Mouse (Mus musculus): ENCODE results near the gene Nfkbil1. TPM values are rescaled to one million over a fixed set of nuclear protein-coding genes. Genes with fewer than 3 reads are reported as not detected.

The Nfkbil1 gene
- polyA plus RNA-seq, 1 experiment from 2014 or later, result 3.4 TPM

DNA sequence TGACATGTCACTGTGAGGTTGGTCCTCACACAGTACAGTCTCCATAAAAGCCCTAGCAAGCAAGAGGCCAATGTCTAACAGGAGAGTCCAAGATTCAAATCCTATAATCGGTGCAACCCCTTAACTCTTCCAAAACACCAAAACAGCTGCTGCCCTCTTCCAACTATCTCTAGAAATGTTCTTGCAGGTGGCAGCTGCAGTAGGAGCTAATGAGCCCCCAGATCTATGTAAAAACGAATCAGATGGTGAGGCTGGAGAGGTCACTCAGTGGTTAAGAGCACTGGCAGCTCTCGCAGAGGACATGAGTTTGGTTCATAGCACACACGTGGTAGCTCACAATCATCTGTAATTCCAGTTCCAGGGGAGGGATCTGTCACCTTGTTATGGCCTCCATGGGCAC lies 20.1 kb upstream of the Nfkbil1 start:
- Histone ChIP-seq H3K9me3 (ENCODE audit: control insufficient read depth, low read length) (no peaks in the 10 kb centered on the region), H3K4me1 (ENCODE audit: control insufficient read depth, insufficient read depth, low read length) (no peaks in the 10 kb centered on the region), H3K27ac (ENCODE audit: low read depth, low read length) (no peak overlapping the region), H3K36me3 (ENCODE audit: control insufficient read depth, insufficient read depth, low read length) (peaks cover 34% of the 10 kb centered on the region), H3K27me3 (ENCODE audit: control insufficient read depth, insufficient read depth, low read length) (no peaks in the 10 kb centered on the region), H3K4me3 (ENCODE audit: low read depth, low read length) (no peak overlapping the region), H3K9ac (replicated peaks; ENCODE audit: low read depth, low read length) (no peak overlapping the region), H3K4me2 (ENCODE audit: low read depth, low read length) (no peak overlapping the region)
- ATAC-seq (ENCODE audit: low read depth), result no peak
- WGBS, result 60% methylated on average over 4 of the region's 4 CpGs

DNA sequence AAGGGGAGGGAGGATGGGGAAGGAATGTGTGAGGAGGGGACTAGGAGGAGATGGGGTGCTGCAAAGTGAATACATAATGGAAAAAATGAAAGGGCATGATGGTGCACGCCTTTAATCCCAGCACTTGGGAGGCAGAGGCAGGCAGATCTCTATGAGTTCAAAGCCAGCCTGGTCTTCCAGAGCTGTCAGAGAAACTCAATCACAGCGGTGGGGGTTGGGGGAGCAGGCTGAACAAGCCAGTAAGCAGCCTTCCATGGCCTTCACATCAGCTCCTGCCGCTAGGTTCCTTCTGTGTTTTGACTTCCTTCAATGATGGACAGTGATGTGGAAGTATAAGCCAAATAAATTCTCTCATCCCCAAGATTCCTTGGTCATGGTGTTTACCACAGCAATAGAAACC lies 19.7 kb upstream of the Nfkbil1 start:
- WGBS, result 75% methylated on average over 3 of the region's 3 CpGs
- H3K27ac ChIP-seq (ENCODE audit: low read depth, low read length), result no peak overlapping the region
- H3K36me3 ChIP-seq (ENCODE audit: control insufficient read depth, insufficient read depth, low read length), result peaks cover 38% of the 10 kb centered on the region
- H3K4me2 ChIP-seq (ENCODE audit: low read depth, low read length), result no peak overlapping the region
- ATAC-seq (ENCODE audit: low read depth), result no peak
- H3K4me3 ChIP-seq (ENCODE audit: low read depth, low read length), result no peak overlapping the region
- no peaks in the 10 kb centered on the region for H3K27me3 ChIP-seq (ENCODE audit: control insufficient read depth, insufficient read depth, low read length)
- H3K9me3 ChIP-seq (ENCODE audit: control insufficient read depth, low read length), result no peaks in the 10 kb centered on the region
- no peak overlapping the region for H3K9ac ChIP-seq (replicated peaks; ENCODE audit: low read depth, low read length)
- H3K4me1 ChIP-seq (ENCODE audit: control insufficient read depth, insufficient read depth, low read length), result no peaks in the 10 kb centered on the region

DNA sequence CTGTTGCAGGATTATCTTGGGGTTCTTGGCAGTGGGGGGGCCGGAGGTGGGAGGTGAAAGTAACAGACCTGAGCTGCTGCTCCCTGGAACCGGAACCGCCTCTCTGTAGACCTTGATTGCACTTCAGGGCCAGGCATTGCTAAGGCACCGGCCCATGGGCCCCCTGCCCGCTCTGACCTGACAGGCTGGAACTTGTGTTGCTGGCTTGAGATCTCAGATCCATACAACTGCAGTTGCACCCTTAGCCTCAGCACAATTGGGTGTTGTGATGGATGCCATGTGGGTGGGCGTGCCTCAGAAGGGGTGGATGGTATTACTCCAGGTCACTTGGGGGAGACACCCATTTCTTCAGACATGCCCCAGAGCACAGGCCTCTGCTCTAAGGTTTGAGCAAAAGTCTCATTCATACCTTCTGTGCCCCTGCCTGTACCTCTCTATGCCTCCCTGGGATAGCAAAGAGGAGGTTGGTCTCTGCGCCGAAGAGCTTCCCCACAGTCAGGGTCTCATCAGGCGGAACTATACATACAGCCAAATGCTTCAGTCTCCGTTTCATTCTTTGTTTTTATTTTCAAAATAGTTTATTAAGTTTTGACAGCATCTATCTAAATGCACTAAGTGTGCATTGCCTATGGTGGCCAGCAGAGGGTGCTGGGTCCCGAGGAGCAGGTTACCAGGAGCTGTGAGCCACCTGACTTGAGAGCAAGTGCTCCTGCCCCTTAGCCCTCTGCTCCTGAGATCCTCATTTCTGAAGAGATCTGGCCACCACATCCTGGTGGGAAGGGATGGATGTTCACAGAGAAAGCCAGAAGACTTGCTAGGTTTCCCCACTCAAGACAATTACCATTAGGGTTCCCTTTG lies 18.9 kb upstream of the Nfkbil1 start:
- Histone ChIP-seq H3K9ac (replicated peaks; ENCODE audit: low read depth, low read length) (no peak overlapping the region), H3K9me3 (ENCODE audit: control insufficient read depth, low read length) (no peaks in the 10 kb centered on the region), H3K36me3 (ENCODE audit: control insufficient read depth, insufficient read depth, low read length) (peaks cover 46% of the 10 kb centered on the region), H3K27me3 (ENCODE audit: control insufficient read depth, insufficient read depth, low read length) (no peaks in the 10 kb centered on the region), H3K27ac (ENCODE audit: low read depth, low read length) (no peak overlapping the region), H3K4me1 (ENCODE audit: control insufficient read depth, insufficient read depth, low read length) (no peaks in the 10 kb centered on the region), H3K4me3 (ENCODE audit: low read depth, low read length) (no peak overlapping the region), H3K4me2 (ENCODE audit: low read depth, low read length) (no peak overlapping the region)
- ATAC-seq (ENCODE audit: low read depth), result peak; percentile 22; the same call in 1 of the 2 replicates
- 55% methylated on average over 11 of the region's 11 CpGs for WGBS

DNA sequence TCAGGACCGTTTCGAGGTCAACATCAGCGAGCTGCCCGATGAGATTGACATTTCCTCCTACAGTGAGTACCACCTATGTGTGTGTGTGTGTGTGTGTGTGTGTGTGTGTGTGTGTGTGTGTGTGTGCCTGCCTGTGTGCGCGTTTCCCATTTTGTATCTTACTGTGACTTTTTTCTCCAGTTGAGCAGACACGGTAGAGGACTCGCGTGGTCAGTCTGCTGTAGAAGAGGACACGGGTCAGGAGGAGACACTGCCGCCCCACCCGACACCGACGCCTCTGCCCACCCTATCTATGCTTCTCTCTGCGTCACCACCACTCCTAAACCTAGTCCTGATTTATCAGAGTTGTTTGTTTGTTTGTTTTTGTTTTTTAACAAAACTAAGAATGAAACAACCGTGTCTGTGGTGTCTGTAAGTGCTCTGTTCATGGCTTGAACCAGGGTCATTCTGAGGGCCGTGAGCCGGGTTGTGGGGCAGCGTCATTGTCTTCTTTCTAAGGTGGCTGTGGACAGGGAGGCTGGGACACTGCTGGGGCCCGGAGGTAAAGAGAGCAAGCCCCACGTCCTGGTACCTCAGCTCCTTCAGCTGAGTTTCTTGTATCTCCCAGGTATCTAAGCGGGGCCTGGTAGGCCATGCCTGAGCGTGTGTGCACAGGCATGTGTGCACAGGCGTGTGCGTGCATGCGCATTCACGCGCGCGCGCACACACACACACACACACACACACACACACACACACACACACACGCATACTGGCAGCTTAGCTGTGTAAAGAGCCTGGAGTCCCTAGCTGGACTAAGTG lies 17.9 kb upstream of the Nfkbil1 start:
- no peak overlapping the region for H3K27ac ChIP-seq (ENCODE audit: low read depth, low read length)
- H3K9ac ChIP-seq (replicated peaks; ENCODE audit: low read depth, low read length), result no peak overlapping the region
- H3K27me3 ChIP-seq (ENCODE audit: control insufficient read depth, insufficient read depth, low read length), result no peaks in the 10 kb centered on the region
- no peaks in the 10 kb centered on the region for H3K4me1 ChIP-seq (ENCODE audit: control insufficient read depth, insufficient read depth, low read length)
- H3K36me3 ChIP-seq (ENCODE audit: control insufficient read depth, insufficient read depth, low read length), result peaks cover 56% of the 10 kb centered on the region
- 88% methylated on average over 32 of the region's 32 CpGs for WGBS
- no peak overlapping the region for H3K4me3 ChIP-seq (ENCODE audit: low read depth, low read length)
- no peaks in the 10 kb centered on the region for H3K9me3 ChIP-seq (ENCODE audit: control insufficient read depth, low read length)
- no peak overlapping the region for H3K4me2 ChIP-seq (ENCODE audit: low read depth, low read length)
- peak; percentile 13; the same call in 1 of the 2 replicates for ATAC-seq (ENCODE audit: low read depth)

DNA sequence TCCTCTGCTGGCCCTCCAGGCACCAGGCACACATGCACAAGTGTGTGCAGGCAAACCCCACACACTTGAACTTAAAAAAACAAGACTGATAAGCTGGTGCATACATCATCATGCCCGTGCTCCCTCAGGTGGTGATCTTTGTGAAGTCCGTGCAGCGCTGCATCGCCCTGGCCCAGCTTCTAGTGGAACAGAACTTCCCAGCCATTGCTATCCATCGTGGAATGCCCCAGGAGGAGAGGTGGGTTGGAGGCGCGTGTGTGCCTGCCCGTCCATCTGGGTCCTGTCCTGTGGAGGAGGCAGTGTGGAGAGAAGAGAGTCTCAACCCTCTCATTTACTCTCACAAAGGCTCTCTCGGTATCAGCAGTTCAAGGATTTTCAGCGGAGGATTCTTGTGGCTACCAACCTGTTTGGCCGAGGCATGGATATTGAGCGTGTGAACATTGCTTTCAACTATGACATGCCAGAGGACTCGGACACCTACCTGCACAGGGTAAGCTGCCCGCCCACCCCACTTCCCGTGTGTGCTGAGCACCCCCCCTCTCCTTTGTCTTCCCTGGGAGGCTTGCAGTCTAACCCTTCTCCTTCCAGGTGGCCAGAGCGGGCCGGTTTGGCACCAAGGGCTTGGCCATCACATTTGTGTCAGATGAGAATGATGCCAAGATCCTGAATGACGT lies 17.2 kb upstream of the Nfkbil1 start:
- H3K9me3 ChIP-seq (ENCODE audit: control insufficient read depth, low read length), result no peaks in the 10 kb centered on the region
- peaks cover 63% of the 10 kb centered on the region for H3K36me3 ChIP-seq (ENCODE audit: control insufficient read depth, insufficient read depth, low read length)
- 87% methylated on average over 18 of the region's 18 CpGs for WGBS
- H3K27ac ChIP-seq (ENCODE audit: low read depth, low read length), result no peak overlapping the region
- H3K4me2 ChIP-seq (ENCODE audit: low read depth, low read length), result no peak overlapping the region
- no peak overlapping the region for H3K9ac ChIP-seq (replicated peaks; ENCODE audit: low read depth, low read length)
- no peak overlapping the region for H3K4me3 ChIP-seq (ENCODE audit: low read depth, low read length)
- H3K27me3 ChIP-seq (ENCODE audit: control insufficient read depth, insufficient read depth, low read length), result no peaks in the 10 kb centered on the region
- H3K4me1 ChIP-seq (ENCODE audit: control insufficient read depth, insufficient read depth, low read length), result no peaks in the 10 kb centered on the region
- ATAC-seq (ENCODE audit: low read depth), result no peak

DNA sequence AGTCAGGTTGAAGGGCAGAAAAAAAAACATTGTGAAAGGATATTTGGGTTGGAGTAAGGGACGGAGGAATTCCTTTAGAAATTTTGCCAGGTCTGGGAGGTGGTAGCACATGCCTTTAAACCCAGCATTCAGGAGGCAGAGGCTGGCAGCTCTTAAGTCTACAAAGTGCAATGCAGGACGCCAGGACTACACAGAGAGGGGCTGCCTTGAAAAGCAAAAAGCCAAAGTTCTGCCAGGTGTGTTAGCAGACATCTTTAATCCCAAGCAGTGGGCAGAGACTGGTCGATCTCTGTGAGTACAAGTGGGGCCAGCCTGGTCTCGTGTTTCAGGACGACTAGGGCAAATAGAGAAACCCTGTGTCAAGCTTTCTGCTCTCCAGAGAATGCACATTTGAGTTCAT lies 16.4 kb upstream of the Nfkbil1 start:
- Histone ChIP-seq H3K4me3 (ENCODE audit: low read depth, low read length) (no peak overlapping the region), H3K27me3 (ENCODE audit: control insufficient read depth, insufficient read depth, low read length) (no peaks in the 10 kb centered on the region), H3K27ac (ENCODE audit: low read depth, low read length) (no peak overlapping the region), H3K9ac (replicated peaks; ENCODE audit: low read depth, low read length) (no peak overlapping the region), H3K4me2 (ENCODE audit: low read depth, low read length) (no peak overlapping the region), H3K36me3 (ENCODE audit: control insufficient read depth, insufficient read depth, low read length) (peaks cover 71% of the 10 kb centered on the region), H3K9me3 (ENCODE audit: control insufficient read depth, low read length) (no peaks in the 10 kb centered on the region), H3K4me1 (ENCODE audit: control insufficient read depth, insufficient read depth, low read length) (no peaks in the 10 kb centered on the region)
- 93% methylated on average over 5 of the region's 5 CpGs for WGBS
- no peak for ATAC-seq (ENCODE audit: low read depth)

DNA sequence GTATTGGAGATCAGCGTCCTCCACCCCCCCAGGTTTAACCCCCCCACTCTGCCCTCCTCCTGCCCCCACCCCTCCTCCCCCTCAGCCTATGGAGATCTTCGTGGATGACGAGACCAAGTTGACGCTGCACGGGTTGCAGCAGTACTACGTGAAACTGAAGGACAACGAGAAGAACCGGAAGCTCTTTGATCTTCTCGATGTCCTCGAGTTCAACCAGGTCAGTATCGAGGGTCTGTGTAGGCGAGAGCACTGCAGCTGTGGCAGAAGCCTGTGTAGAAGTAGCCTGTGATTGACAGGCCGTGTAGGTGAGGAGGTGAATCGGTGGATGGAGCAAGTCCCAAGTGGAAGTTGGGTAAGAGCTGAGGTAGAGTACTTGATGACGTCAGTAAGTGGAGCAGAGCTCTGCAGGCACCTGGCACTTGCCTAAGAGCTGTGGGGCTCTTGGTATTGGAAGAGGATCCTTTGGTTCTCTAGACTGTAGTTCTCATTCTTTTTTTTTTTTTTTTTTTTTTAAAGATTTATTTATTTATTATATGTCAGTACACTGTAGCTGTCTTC lies 15.6 kb upstream of the Nfkbil1 start:
- WGBS, result 87% methylated on average over 15 of the region's 15 CpGs
- H3K9ac ChIP-seq (replicated peaks; ENCODE audit: low read depth, low read length), result no peak overlapping the region
- no peak overlapping the region for H3K4me2 ChIP-seq (ENCODE audit: low read depth, low read length)

GRCm38 (mm10) chr17:35250348-35251120 lies 14.9 kb upstream of the Nfkbil1 start:
- H3K9ac ChIP-seq (replicated peaks; ENCODE audit: low read depth, low read length), result no peak overlapping the region
- 0 out of 2 replicates have a peak, but pooled peaks cover 6% of the 10 kb centered on the region for H3K4me1 ChIP-seq (ENCODE audit: control insufficient read depth, insufficient read depth, low read length)
- H3K9me3 ChIP-seq (ENCODE audit: control insufficient read depth, low read length), result no peaks in the 10 kb centered on the region
- H3K27me3 ChIP-seq (ENCODE audit: control insufficient read depth, insufficient read depth, low read length), result no peaks in the 10 kb centered on the region
- no peak overlapping the region for H3K27ac ChIP-seq (ENCODE audit: low read depth, low read length)
- H3K4me2 ChIP-seq (ENCODE audit: low read depth, low read length), result no peak overlapping the region
- peaks cover 86% of the 10 kb centered on the region for H3K36me3 ChIP-seq (ENCODE audit: control insufficient read depth, insufficient read depth, low read length)
- WGBS, result 93% methylated on average over 3 of the region's 3 CpGs
- no peak overlapping the region for H3K4me3 ChIP-seq (ENCODE audit: low read depth, low read length)
- ATAC-seq (ENCODE audit: low read depth), result no peak

More for the DNA sequence above, 15.6 kb upstream of the Nfkbil1 start:
- Histone ChIP-seq H3K27ac (ENCODE audit: low read depth, low read length) (no peak overlapping the region), H3K9me3 (ENCODE audit: control insufficient read depth, low read length) (no peaks in the 10 kb centered on the region), H3K27me3 (ENCODE audit: control insufficient read depth, insufficient read depth, low read length) (no peaks in the 10 kb centered on the region), H3K4me1 (ENCODE audit: control insufficient read depth, insufficient read depth, low read length) (0 out of 2 replicates have a peak, but pooled peaks cover 2% of the 10 kb centered on the region), H3K4me3 (ENCODE audit: low read depth, low read length) (no peak overlapping the region), H3K36me3 (ENCODE audit: control insufficient read depth, insufficient read depth, low read length) (peaks cover 79% of the 10 kb centered on the region)
- no peak for ATAC-seq (ENCODE audit: low read depth)
